Mouse (Mus musculus): ENCODE data around the gene Ash1l.

DNA sequence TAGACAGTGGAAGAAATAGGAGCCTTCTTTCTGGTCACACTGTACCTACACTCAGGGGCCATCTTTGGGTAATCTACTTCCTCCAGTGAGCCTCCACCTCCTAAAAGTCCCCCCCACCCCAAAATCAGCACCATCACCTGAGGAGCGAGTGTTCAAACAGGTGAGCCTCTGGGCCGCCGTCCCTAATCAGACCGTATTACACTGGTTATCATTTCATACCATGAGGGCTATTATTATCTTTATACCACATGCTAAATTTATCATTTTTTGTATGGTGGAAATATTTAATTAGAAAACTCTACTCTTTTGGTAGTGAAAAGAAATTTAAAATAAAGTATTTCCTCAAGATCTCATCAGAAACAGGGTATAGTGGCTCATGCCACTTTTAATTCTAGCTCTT, 6.3 kb upstream of the Ash1l start:
- TF ChIP-seq CTCF (IDR thresholded peaks at IDR 0.05; ENCODE audit: control insufficient read depth, insufficient read depth, low read length) (no peak), POLR2A (IDR thresholded peaks at IDR 0.05; ENCODE audit: borderline replicate concordance, control insufficient read depth, low read depth, low read length) (no peak)
